Mouse (Mus musculus): ENCODE data around the gene Nup85. TPM values are rescaled to one million over a fixed set of nuclear protein-coding genes. Genes with fewer than 3 reads are reported as not detected.

The Nup85 gene
- polyA plus RNA-seq, 1 experiment from 2014 or later: 94.4 TPM

DNA sequence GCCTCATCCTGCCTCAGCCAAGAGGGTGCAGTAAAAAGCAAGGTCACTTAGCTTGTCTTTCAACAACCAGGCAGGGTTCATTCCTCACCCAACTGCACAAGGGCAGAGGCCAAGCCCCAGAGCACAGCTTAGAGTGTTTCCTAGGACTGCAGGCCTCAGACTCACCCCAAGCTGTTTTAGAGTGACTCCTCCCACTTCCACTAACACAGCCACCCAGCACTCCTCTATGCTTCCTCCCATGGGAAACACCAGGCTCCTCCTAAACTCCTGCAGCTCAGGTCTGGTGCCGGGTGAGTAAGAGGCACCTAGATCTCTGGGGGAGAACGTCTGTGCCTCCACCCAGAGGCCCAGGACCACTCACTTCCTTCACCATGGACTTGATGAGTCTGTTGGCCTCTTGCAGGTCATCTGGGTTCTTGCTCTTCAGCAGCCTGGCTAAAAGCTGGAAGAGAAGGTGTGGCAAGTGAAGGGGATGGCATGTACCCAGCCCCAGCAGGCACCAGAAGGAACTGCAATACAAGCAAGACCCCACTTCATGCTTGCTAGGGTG is 26.4 kb downstream of the Nup85 start:
- no peak overlapping the region for H3K27ac ChIP-seq (ENCODE audit: low read length)
- no peaks in the 10 kb centered on the region for H3K27me3 ChIP-seq (ENCODE audit: control insufficient read depth, insufficient read depth, low read depth, low read length)
- no peaks in the 10 kb centered on the region for H3K9me3 ChIP-seq (replicated peaks; ENCODE audit: control insufficient read depth, low read length)
- no peak overlapping the region for H3K9ac ChIP-seq (ENCODE audit: low read depth, low read length)
- no peak overlapping the region for H3K4me2 ChIP-seq (ENCODE audit: low read depth, low read length)
- no peak overlapping the region for H3K4me3 ChIP-seq (ENCODE audit: low read depth, low read length)
- H3K4me1 ChIP-seq (ENCODE audit: control insufficient read depth, low read depth, low read length): no peaks in the 10 kb centered on the region
- no peak for ATAC-seq (ENCODE audit: low read depth)
- peaks cover 65% of the 10 kb centered on the region for H3K36me3 ChIP-seq (ENCODE audit: control insufficient read depth, insufficient read depth)
- WGBS (ENCODE audit: insufficient replicate concordance): 78% methylated on average over 2 of the region's 2 CpGs

DNA sequence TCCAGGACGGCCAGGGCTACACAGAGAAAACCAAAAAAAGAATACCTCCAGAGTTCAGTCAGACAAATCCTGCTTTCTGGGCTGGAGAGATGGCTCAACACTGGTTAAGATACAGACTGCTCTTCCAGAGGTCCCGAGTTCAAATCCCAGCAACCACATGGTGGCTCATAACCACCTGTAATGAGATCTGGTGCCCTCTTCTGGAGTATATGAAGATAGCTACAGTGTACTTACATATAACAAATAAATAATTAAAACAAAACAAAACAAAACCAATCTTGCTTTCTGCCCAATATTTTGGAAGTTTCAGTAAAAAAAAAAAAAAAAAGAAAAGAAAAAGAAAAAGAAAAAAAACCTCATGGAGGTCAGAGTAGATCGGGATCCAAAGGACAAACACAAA is 31.0 kb downstream of the Nup85 start:
- Histone ChIP-seq H3K27me3 (ENCODE audit: control insufficient read depth, insufficient read depth, low read depth, low read length) (no peaks in the 10 kb centered on the region), H3K4me3 (ENCODE audit: low read depth, low read length) (no peak overlapping the region), H3K4me1 (ENCODE audit: control insufficient read depth, low read depth, low read length) (peaks cover 6% of the 10 kb centered on the region), H3K36me3 (ENCODE audit: control insufficient read depth, insufficient read depth) (peaks cover 34% of the 10 kb centered on the region), H3K9me3 (replicated peaks; ENCODE audit: control insufficient read depth, low read length) (no peaks in the 10 kb centered on the region), H3K4me2 (ENCODE audit: low read depth, low read length) (no peak overlapping the region), H3K9ac (ENCODE audit: low read depth, low read length) (no peak overlapping the region), H3K27ac (ENCODE audit: low read length) (no peak overlapping the region)
- 83% methylated on average over 3 of the region's 3 CpGs for WGBS (ENCODE audit: insufficient replicate concordance)
- no peak for ATAC-seq (ENCODE audit: low read depth)

DNA sequence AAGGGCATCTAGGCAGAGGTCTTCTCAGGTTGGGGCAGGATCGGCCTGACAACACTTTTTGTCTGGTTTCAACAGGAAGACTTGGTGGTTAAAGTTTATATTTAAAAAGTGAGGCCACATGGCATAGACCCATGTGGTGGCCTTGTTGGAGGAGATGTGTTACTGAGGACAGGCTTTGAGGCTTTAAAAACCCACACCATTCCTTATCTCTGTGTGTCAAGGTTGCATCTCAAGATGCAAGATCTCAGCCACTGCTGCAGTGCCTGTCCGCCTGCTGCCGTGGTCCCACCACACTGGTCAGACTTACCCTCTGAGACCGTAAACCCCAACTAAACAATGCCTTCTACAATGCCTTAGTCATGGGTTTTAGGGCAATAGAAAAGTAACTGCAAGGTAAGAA is 34.1 kb downstream of the Nup85 start:
- peaks cover 22% of the 10 kb centered on the region for H3K4me1 ChIP-seq (ENCODE audit: control insufficient read depth, low read depth, low read length)
- no peaks in the 10 kb centered on the region for H3K27me3 ChIP-seq (ENCODE audit: control insufficient read depth, insufficient read depth, low read depth, low read length)
- no peaks in the 10 kb centered on the region for H3K9me3 ChIP-seq (replicated peaks; ENCODE audit: control insufficient read depth, low read length)
- no peak overlapping the region for H3K4me2 ChIP-seq (ENCODE audit: low read depth, low read length)
- peaks cover 12% of the 10 kb centered on the region for H3K36me3 ChIP-seq (ENCODE audit: control insufficient read depth, insufficient read depth)
- WGBS (ENCODE audit: insufficient replicate concordance): 44% methylated on average over 4 of the region's 4 CpGs
- no peak overlapping the region for H3K9ac ChIP-seq (ENCODE audit: low read depth, low read length)
- no peak overlapping the region for H3K4me3 ChIP-seq (ENCODE audit: low read depth, low read length)
- H3K27ac ChIP-seq (ENCODE audit: low read length): no peak overlapping the region
- ATAC-seq (ENCODE audit: low read depth): no peak

DNA sequence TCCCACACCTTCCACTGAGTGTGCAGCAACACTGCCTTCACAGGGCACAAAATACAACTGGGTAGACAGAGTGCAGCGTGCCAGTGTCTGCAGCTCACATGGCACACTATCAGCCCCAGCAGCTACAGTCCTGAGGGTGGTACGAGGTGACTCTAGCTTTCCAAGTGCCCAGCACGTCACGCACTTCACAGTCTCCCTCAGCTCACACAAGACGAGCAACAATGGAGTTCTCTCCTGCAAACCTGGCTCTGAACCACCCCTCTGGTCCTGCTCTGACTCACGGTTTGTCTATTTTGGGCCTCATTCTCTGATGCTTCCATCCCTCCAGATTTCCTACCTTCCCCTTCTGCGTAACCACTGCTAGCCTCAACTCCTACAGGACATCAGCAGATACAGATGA is 35.5 kb downstream of the Nup85 start:
- Histone ChIP-seq H3K27me3 (ENCODE audit: control insufficient read depth, insufficient read depth, low read depth, low read length) (no peaks in the 10 kb centered on the region), H3K4me1 (ENCODE audit: control insufficient read depth, low read depth, low read length) (peaks cover 25% of the 10 kb centered on the region), H3K9ac (ENCODE audit: low read depth, low read length) (no peak overlapping the region), H3K9me3 (replicated peaks; ENCODE audit: control insufficient read depth, low read length) (no peaks in the 10 kb centered on the region), H3K4me2 (ENCODE audit: low read depth, low read length) (no peak overlapping the region), H3K36me3 (ENCODE audit: control insufficient read depth, insufficient read depth) (no peaks in the 10 kb centered on the region; the same call in none of the 2 replicates), H3K4me3 (ENCODE audit: low read depth, low read length) (no peak overlapping the region), H3K27ac (ENCODE audit: low read length) (no peak overlapping the region)
- 83% methylated on average over 7 of the region's 7 CpGs for WGBS (ENCODE audit: insufficient replicate concordance)
- no peak for ATAC-seq (ENCODE audit: low read depth)

DNA sequence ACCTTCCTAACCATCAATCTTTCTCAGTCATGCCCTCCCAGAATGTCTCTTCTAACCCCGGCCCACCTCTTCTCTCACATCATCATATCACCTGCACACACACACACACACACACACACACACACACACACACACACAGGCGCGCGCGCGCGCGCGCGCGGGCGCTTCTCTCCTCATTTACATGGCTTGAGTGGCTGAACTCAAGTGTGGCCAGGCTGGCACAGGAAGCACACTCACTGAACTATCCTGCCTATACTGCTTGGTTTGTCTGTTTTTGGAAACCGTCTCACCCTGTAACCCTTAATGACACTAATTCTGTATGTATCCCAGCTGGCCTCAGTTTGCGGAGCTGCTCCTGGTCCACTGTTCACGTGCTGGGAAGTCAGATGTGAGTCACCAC is 36.5 kb downstream of the Nup85 start:
- Histone ChIP-seq H3K4me1 (ENCODE audit: control insufficient read depth, low read depth, low read length) (peaks cover 34% of the 10 kb centered on the region), H3K4me3 (ENCODE audit: low read depth, low read length) (no peak overlapping the region), H3K9ac (ENCODE audit: low read depth, low read length) (no peak overlapping the region), H3K4me2 (ENCODE audit: low read depth, low read length) (no peak overlapping the region), H3K9me3 (replicated peaks; ENCODE audit: control insufficient read depth, low read length) (no peaks in the 10 kb centered on the region), H3K27ac (ENCODE audit: low read length) (peak overlapping the region; percentile 16; the same call in 1 of the 2 replicates), H3K36me3 (ENCODE audit: control insufficient read depth, insufficient read depth) (peaks cover 1% of the 10 kb centered on the region; the same call in 1 of the 2 replicates), H3K27me3 (ENCODE audit: control insufficient read depth, insufficient read depth, low read depth, low read length) (no peaks in the 10 kb centered on the region)
- ATAC-seq (ENCODE audit: low read depth): no peak
- WGBS (ENCODE audit: insufficient replicate concordance): 90% methylated on average over 15 of the region's 15 CpGs

DNA sequence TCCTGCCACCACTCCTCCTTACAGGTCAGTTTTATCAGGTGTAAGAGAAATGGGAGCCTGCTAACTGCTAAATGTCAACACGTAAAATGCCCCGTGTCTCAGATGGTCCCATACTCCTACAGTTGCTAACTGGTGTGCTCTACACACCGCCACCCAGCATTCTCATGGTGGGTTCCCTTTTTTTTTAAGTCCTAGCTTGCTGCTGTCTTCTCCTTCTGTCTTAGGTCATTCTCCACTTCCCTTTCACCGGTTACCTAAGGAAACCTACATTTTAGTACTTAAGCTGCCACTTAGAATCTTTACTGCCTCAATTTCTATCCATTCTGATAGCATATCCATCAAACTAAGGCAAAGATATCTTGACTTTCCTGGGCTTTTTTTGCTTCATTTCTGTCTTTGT is 36.9 kb downstream of the Nup85 start:
- Histone ChIP-seq H3K9ac (ENCODE audit: low read depth, low read length) (no peak overlapping the region), H3K4me2 (ENCODE audit: low read depth, low read length) (no peak overlapping the region), H3K27ac (ENCODE audit: low read length) (peak overlapping the region; percentile 16; the same call in 1 of the 2 replicates), H3K36me3 (ENCODE audit: control insufficient read depth, insufficient read depth) (peaks cover 5% of the 10 kb centered on the region; the same call in 1 of the 2 replicates), H3K9me3 (replicated peaks; ENCODE audit: control insufficient read depth, low read length) (no peaks in the 10 kb centered on the region), H3K4me1 (ENCODE audit: control insufficient read depth, low read depth, low read length) (peaks cover 36% of the 10 kb centered on the region), H3K4me3 (ENCODE audit: low read depth, low read length) (no peak overlapping the region), H3K27me3 (ENCODE audit: control insufficient read depth, insufficient read depth, low read depth, low read length) (no peaks in the 10 kb centered on the region)
- no peak for ATAC-seq (ENCODE audit: low read depth)
- WGBS (ENCODE audit: insufficient replicate concordance): 45% methylated on average over 4 of the region's 4 CpGs

DNA sequence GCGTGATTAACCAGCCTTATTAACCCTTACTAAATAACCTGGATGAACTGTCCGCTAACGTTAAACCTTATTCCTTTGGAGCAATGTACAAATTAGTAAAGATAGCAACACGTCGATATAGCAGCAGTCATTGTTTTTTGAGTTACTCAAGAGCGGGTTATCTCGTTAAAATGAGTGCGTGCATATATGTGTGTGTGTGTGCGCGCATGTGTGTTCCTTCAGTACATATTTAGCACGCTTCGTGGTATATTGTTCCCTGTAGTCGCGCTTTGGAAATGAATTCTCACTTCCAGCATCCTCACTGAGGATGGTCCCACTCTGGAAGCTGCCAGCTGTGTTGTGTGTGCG is 38.9 kb downstream of the Nup85 start:
- no peak for ATAC-seq (ENCODE audit: low read depth)
- Histone ChIP-seq H3K9ac (ENCODE audit: low read depth, low read length) (peak overlapping the region; percentile 95), H3K4me1 (ENCODE audit: control insufficient read depth, low read depth, low read length) (peaks cover 36% of the 10 kb centered on the region), H3K27me3 (ENCODE audit: control insufficient read depth, insufficient read depth, low read depth, low read length) (no peaks in the 10 kb centered on the region), H3K27ac (ENCODE audit: low read length) (peak overlapping the region; percentile 95), H3K36me3 (ENCODE audit: control insufficient read depth, insufficient read depth) (peaks cover 24% of the 10 kb centered on the region), H3K9me3 (replicated peaks; ENCODE audit: control insufficient read depth, low read length) (no peaks in the 10 kb centered on the region), H3K4me3 (ENCODE audit: low read depth, low read length) (peak overlapping the region; percentile 98), H3K4me2 (ENCODE audit: low read depth, low read length) (peak overlapping the region; percentile 93)
- 3% methylated on average over 15 of the region's 15 CpGs for WGBS (ENCODE audit: insufficient replicate concordance)

DNA sequence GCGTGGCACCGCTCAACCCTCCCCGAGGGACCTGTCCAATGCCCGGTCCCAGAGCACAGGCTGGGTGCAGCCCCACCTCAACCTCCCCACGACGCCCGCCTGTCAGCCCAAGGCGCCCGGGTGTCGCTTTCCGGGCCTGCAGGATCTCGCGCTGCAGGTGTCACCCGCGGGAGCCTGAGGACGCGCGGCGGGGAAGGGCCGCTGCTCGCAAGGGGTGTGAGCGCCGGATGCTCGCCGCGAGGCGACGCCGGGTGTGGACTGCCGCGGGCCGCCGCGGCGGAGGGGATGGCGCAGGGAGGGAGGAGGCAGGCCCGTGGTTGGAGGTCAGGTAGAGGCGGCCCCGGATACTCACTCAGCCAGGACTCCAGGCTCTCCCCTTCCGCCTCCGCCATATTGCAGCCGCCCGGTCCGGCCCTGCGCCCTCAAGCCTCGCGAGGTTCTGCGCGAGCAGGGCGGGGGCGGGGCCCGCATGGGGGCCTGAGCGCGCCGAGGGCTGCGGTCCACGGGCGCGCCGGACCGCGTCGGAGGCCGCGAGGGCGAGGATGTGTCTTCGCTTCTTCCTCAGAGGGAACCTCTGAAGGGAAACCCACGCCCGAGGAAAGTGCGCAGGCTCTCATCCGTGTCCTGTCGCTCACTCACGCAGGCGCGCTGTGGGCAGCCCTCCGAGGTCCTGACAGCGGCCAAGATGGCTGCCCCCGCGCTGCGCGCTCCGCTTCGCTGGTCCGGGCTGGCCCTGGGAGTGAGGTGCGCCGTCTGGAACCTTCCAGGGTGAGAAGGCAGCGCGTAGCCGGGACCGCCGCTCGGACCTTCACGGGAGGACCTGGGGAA is 39.5 kb downstream of the Nup85 start, which contains the start of the genes Mrps7 and Gga3:
Mrps7 (plus strand) TSS at position 450 of the 828 bp plus-strand sequence.
Gga3 (minus strand) TSS at position 576 of the 828 bp plus-strand sequence.
- Histone ChIP-seq H3K4me3 (ENCODE audit: low read depth, low read length) (peak within 1 kb of the TSS; percentile 98), H3K36me3 (ENCODE audit: control insufficient read depth, insufficient read depth) (peaks cover 25% of the 10 kb centered on the region), H3K9ac (ENCODE audit: low read depth, low read length) (peak within 1 kb of the TSS; percentile 95), H3K4me1 (ENCODE audit: control insufficient read depth, low read depth, low read length) (peaks cover 36% of the 10 kb centered on the region), H3K4me2 (ENCODE audit: low read depth, low read length) (peak within 1 kb of the TSS; percentile 93), H3K9me3 (replicated peaks; ENCODE audit: control insufficient read depth, low read length) (no peaks in the 10 kb centered on the region), H3K27ac (ENCODE audit: low read length) (peak within 1 kb of the TSS; percentile 95), H3K27me3 (ENCODE audit: control insufficient read depth, insufficient read depth, low read depth, low read length) (no peaks in the 10 kb centered on the region)
- WGBS (ENCODE audit: insufficient replicate concordance): under 1% methylated on average over 79 of the region's 93 CpGs
- peak; percentile 96 for ATAC-seq (ENCODE audit: low read depth)

DNA sequence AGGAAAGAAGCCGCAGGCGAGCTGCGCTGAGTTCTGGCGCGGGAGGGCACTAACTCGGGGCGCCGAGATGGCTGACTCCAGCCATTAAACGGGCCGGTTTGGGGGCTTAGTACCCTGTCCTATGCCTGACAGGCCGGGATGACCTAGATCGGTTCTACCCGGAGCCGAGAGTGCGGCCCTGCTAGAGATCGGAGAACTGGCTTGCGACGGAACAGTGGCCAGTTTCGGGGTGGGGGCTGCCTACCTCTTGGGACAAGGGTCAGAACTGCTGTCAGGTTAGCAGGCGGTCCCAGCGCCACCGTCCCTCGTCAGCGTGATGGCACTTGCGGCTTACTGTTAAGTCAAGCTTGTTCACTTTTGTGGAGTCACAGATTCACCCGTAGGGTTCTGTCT is 40.1 kb downstream of the Nup85 start:
- H3K4me1 ChIP-seq (ENCODE audit: control insufficient read depth, low read depth, low read length): peaks cover 36% of the 10 kb centered on the region
- H3K9me3 ChIP-seq (replicated peaks; ENCODE audit: control insufficient read depth, low read length): no peaks in the 10 kb centered on the region
- WGBS (ENCODE audit: insufficient replicate concordance): under 1% methylated on average over 26 of the region's 26 CpGs
- no peaks in the 10 kb centered on the region for H3K27me3 ChIP-seq (ENCODE audit: control insufficient read depth, insufficient read depth, low read depth, low read length)
- ATAC-seq (ENCODE audit: low read depth): peak; percentile 4
- H3K9ac ChIP-seq (ENCODE audit: low read depth, low read length): peak overlapping the region; percentile 95
- H3K4me3 ChIP-seq (ENCODE audit: low read depth, low read length): peak overlapping the region; percentile 98
- H3K36me3 ChIP-seq (ENCODE audit: control insufficient read depth, insufficient read depth): peaks cover 30% of the 10 kb centered on the region
- H3K27ac ChIP-seq (ENCODE audit: low read length): peak overlapping the region; percentile 95
- peak overlapping the region; percentile 93 for H3K4me2 ChIP-seq (ENCODE audit: low read depth, low read length)

Data from liver, embryonic 16.5 days (tissue).